In the genomic region with DNA sequence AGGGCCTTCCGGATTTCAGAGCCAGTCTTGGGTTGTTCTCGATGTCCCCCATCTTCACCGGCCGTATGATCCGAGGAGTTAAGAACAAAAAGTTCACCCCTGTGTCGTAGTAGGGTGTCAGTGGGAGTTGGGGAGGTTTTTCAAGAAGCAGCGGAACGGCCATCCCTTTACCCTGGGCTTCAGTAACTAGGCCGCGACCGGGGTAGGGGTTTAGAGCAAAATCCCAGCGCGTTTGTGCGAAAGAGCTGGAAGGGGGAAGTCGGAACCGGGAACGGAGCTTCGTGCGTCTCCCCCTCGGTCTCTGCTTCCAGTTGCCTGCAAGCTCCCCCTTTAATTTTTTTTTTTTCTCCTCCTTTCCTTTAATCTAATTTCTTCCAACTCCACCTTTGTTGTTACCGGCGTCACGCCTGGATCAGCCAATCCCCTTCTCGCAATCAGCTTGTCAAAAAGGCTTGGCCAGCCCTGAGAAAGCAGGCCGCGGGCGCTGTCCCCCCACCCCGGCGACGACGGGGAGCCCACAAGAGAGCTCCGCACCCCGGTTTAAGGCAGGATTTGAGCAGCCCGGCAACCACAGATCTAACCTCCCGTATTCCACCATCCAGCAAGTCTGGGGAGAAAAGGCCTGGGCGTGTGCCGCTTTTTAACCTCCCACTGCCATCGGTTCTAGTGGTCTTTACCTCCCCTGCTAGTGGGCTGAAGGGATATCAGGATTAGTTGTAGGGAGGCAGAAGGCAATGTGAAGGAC, we compare ENCODE assay signal across 8 mouse cellular contexts. TPM values are rescaled to one million over a fixed set of nuclear protein-coding genes. Genes with fewer than 3 reads are reported as not detected.
DNase-seq lines count a peak whose midpoint lies in the region; ATAC-seq and TF ChIP-seq lines count a peak whose summit lies in the region.

No protein-coding gene starts in this region.

- intact Hi-C loops in heart, postnatal 36 days (cut with DNase I), result loop anchor here (1.0 to 5.0 kb wide), 3 partner anchors 15 to 237 kb away; a partner anchor contains a TSS

- no peaks in the 10 kb centered on the region for H3K9me3 ChIP-seq in G1E (replicated peaks)
- H3K9me3 ChIP-seq in forebrain, postnatal 0 days (ENCODE audit: low read length), result no peaks in the 10 kb centered on the region
- no peaks in the 10 kb centered on the region for H3K9me3 ChIP-seq in neural tube, embryonic 14.5 days (ENCODE audit: control insufficient read depth, low read length)

- H3K9ac ChIP-seq in forebrain, postnatal 0 days, result peak overlapping the region; percentile 99
- peak overlapping the region; percentile 99 for H3K9ac ChIP-seq in neural tube, embryonic 14.5 days (replicated peaks; ENCODE audit: low read depth, low read length)

- H3K4me3 ChIP-seq in G1E (ENCODE audit: low read depth, low read length), result peak overlapping the region; percentile 89
- H3K4me3 ChIP-seq in cerebellum, adult 2 months (replicated peaks; ENCODE audit: insufficient read depth, low read depth, low read length), result peak overlapping the region; percentile 67
- H3K4me3 ChIP-seq in forebrain, postnatal 0 days (ENCODE audit: low read depth, low read length), result peak overlapping the region; percentile 95
- H3K4me3 ChIP-seq in layer of hippocampus, adult 2 months, result peak overlapping the region; percentile 98
- H3K4me3 ChIP-seq in neural tube, embryonic 14.5 days (ENCODE audit: low read depth, low read length), result peak overlapping the region; percentile 99
- H3K4me3 ChIP-seq in testis, adult 2 months (ENCODE audit: control insufficient read depth, low read depth, low read length), result peak overlapping the region; percentile 67

- 1% methylated on average over 38 of the region's 38 CpGs for WGBS in cerebellum, adult 2 months
- 2% methylated on average over 38 of the region's 38 CpGs for WGBS in forebrain, postnatal 0 days
- WGBS in neural tube, embryonic 14.5 days, result under 1% methylated on average over 38 of the region's 38 CpGs

- no peak for TF ChIP-seq CTCF in G1E (IDR thresholded peaks at IDR 0.05; ENCODE audit: low read depth, low read length)
- no peak for TF ChIP-seq CTCF in cerebellum, adult 2 months (IDR thresholded peaks at IDR 0.05; ENCODE audit: borderline replicate concordance, insufficient read depth, low read depth, low read length)
- no peak for TF ChIP-seq CTCF in forebrain, postnatal 0 days (IDR thresholded peaks at IDR 0.05; ENCODE audit: low read depth)
- no peak for TF ChIP-seq CTCF in layer of hippocampus, adult 2 months (conservative IDR thresholded peaks at IDR 0.05)
- TF ChIP-seq CTCF in testis, adult 2 months (IDR thresholded peaks at IDR 0.05; ENCODE audit: control insufficient read depth, insufficient read depth, insufficient replicate concordance, low read depth, low read length), result no peak

- peaks cover 28% of the 10 kb centered on the region for H3K4me1 ChIP-seq in G1E (ENCODE audit: insufficient read depth, low read depth, low read length)
- no peaks in the 10 kb centered on the region; the same call in 1 of the 2 replicates for H3K4me1 ChIP-seq in cerebellum, adult 2 months (ENCODE audit: control insufficient read depth, insufficient read depth, low read length)
- H3K4me1 ChIP-seq in forebrain, postnatal 0 days (ENCODE audit: insufficient read depth), result peaks cover 9% of the 10 kb centered on the region; the same call in 1 of the 2 replicates
- peaks cover 15% of the 10 kb centered on the region; the same call in 1 of the 2 replicates for H3K4me1 ChIP-seq in neural tube, embryonic 14.5 days (ENCODE audit: control insufficient read depth, insufficient read depth, low read length)
- H3K4me1 ChIP-seq in testis, adult 2 months (ENCODE audit: control insufficient read depth, insufficient read depth, low read length), result peaks cover 18% of the 10 kb centered on the region

- ATAC-seq in G1E (ENCODE audit: extremely low read depth, insufficient number of reproducible peaks, low FRiP score, poor library complexity, severe bottlenecking), result peak; percentile 29; the same call in 1 of the 2 replicates
- ATAC-seq in forebrain, postnatal 0 days, result peak; percentile 57
- peak; percentile 52 for ATAC-seq in neural tube, embryonic 14.5 days (ENCODE audit: low read depth)

- peak; percentile 90 for TF ChIP-seq POLR2A in cerebellum, adult 2 months (IDR thresholded peaks at IDR 0.05; ENCODE audit: borderline replicate concordance, insufficient read depth, low read length)
- peak; percentile 45 for TF ChIP-seq POLR2A in testis, adult 2 months (IDR thresholded peaks at IDR 0.05; ENCODE audit: control insufficient read depth, low read depth, low read length)

- H3K4me2 ChIP-seq in forebrain, postnatal 0 days (ENCODE audit: low read depth), result peak overlapping the region; percentile 86
- peak overlapping the region; percentile 97 for H3K4me2 ChIP-seq in neural tube, embryonic 14.5 days (ENCODE audit: low read depth, low read length)

- peaks cover 11% of the 10 kb centered on the region for H3K36me3 ChIP-seq in G1E (replicated peaks)
- peaks cover 6% of the 10 kb centered on the region; the same call in 1 of the 2 replicates for H3K36me3 ChIP-seq in forebrain, postnatal 0 days (ENCODE audit: insufficient read depth)
- peaks cover 1% of the 10 kb centered on the region; the same call in 1 of the 2 replicates for H3K36me3 ChIP-seq in neural tube, embryonic 14.5 days (ENCODE audit: control insufficient read depth, insufficient read depth, low read length)
- no peaks in the 10 kb centered on the region for H3K36me3 ChIP-seq in testis, adult 2 months (ENCODE audit: control insufficient read depth, insufficient read depth, low read length)

- peak overlapping the region; percentile 97 for H3K27ac ChIP-seq in cerebellum, adult 2 months (ENCODE audit: insufficient read depth, low read length)
- H3K27ac ChIP-seq in forebrain, postnatal 0 days (ENCODE audit: low read depth, low read length), result peak overlapping the region; percentile 99
- H3K27ac ChIP-seq in layer of hippocampus, adult 2 months, result peak overlapping the region; percentile 99
- H3K27ac ChIP-seq in neural tube, embryonic 14.5 days (ENCODE audit: low read depth, low read length), result peak overlapping the region; percentile 93
- H3K27ac ChIP-seq in testis, adult 2 months (ENCODE audit: control insufficient read depth, insufficient read depth, low read depth, low read length), result peak overlapping the region; percentile 73

- peaks cover 29% of the 10 kb centered on the region for H3K27me3 ChIP-seq in G1E (ENCODE audit: insufficient read depth, low read length)
- H3K27me3 ChIP-seq in cerebellum, adult 2 months (ENCODE audit: control insufficient read depth, insufficient read depth, low read length), result no peaks in the 10 kb centered on the region
- no peaks in the 10 kb centered on the region for H3K27me3 ChIP-seq in forebrain, postnatal 0 days (ENCODE audit: insufficient read depth, low read length)
- H3K27me3 ChIP-seq in neural tube, embryonic 14.5 days (ENCODE audit: control insufficient read depth, insufficient read depth, low read length), result peaks cover 3% of the 10 kb centered on the region; the same call in 1 of the 2 replicates
- peaks cover 2% of the 10 kb centered on the region; the same call in 1 of the 2 replicates for H3K27me3 ChIP-seq in testis, adult 2 months (ENCODE audit: control insufficient read depth, insufficient read depth, low read length)

- DNase-seq in G1E (ENCODE audit: low spot score), result peak; percentile 83
- peak; percentile 92 to 97 for DNase-seq in cerebellum, adult 2 months
- peak; percentile 94 for DNase-seq in forebrain, postnatal 0 days
- DNase-seq in heart, postnatal 36 days, result peak; percentile 83 to 86
- peak; percentile 88 to 94 for DNase-seq in layer of hippocampus, adult 2 months (ENCODE audit: low spot score in 2 of 2)
- DNase-seq in lung, adult 18-20 months, result peak; percentile 90 to 92

RNA-seq across cellular contexts. Expression of a gene that starts 0.6 kb away (rescaled TPM):
- total RNA-seq in G1E (2014; fragmentation: Nextera tagmentation) (69.7 and 74.7 TPM in 2 replicates), G1E (2017) (133 and 151 TPM in 2 replicates)
- polyA plus RNA-seq in G1E (2012), result 179 and 180 TPM in 2 replicates
- polyA plus RNA-seq in cerebellum, adult 2 months (2012; rRNA removed), result 94.6 and 95.8 TPM in 2 replicates
- total RNA-seq in forebrain, postnatal 0 days (2014; rRNA removed), result 94.3 and 109 TPM in 2 replicates
- polyA plus RNA-seq in forebrain, postnatal 0 days (2015; fragmentation: Nextera tagmentation; extraction: Ambion mirVana), result 73.2 and 78.7 TPM in 2 replicates
- total RNA-seq in heart, postnatal 36 days (2021), result 10 to 100 TPM; 57.2 to 60.4 TPM
- total RNA-seq in layer of hippocampus, adult 2 months (2021), result 100 to 1,000 TPM; 122 to 138 TPM
- polyA plus RNA-seq in neural tube, embryonic 14.5 days (2014; fragmentation: Nextera tagmentation; extraction: Ambion mirVana), result 70.3 and 81.9 TPM in 2 replicates
- 8.6 and 8.9 TPM in 2 replicates for polyA plus RNA-seq in testis, adult 2 months (2012; rRNA removed)

RNA-seq across cellular contexts. Expression of a gene that starts 23.7 kb away (rescaled TPM):
- total RNA-seq in G1E (2014; fragmentation: Nextera tagmentation) (24.4 and 29.9 TPM in 2 replicates), G1E (2017) (24.0 and 24.7 TPM in 2 replicates)
- 60.0 and 65.2 TPM in 2 replicates for polyA plus RNA-seq in G1E (2012)
- 93.3 and 101 TPM in 2 replicates for polyA plus RNA-seq in cerebellum, adult 2 months (2012; rRNA removed)
- 162 and 167 TPM in 2 replicates for total RNA-seq in forebrain, postnatal 0 days (2014; rRNA removed)
- 24.3 and 26.2 TPM in 2 replicates for polyA plus RNA-seq in forebrain, postnatal 0 days (2015; fragmentation: Nextera tagmentation; extraction: Ambion mirVana)
- total RNA-seq in heart, postnatal 36 days (2021), result 10 to 100 TPM; 22.9 to 24.2 TPM
- total RNA-seq in layer of hippocampus, adult 2 months (2021), result 100 to 1,000 TPM; 165 to 169 TPM
- 36.5 and 36.7 TPM in 2 replicates for polyA plus RNA-seq in neural tube, embryonic 14.5 days (2014; fragmentation: Nextera tagmentation; extraction: Ambion mirVana)
- polyA plus RNA-seq in testis, adult 2 months (2012; rRNA removed), result 16.8 and 17.8 TPM in 2 replicates

RNA-seq across cellular contexts. Expression of a gene that starts 35.4 kb away (rescaled TPM):
- 17.9 and 24.4 TPM in 2 replicates for total RNA-seq in G1E (2014; fragmentation: Nextera tagmentation)
- total RNA-seq in G1E (2017), result 30.3 and 32.4 TPM in 2 replicates
- polyA plus RNA-seq in G1E (2012), result 27.2 and 27.6 TPM in 2 replicates
- 82.7 and 85.3 TPM in 2 replicates for polyA plus RNA-seq in cerebellum, adult 2 months (2012; rRNA removed)
- 72.5 and 77.4 TPM in 2 replicates for total RNA-seq in forebrain, postnatal 0 days (2014; rRNA removed)
- 63.0 and 67.0 TPM in 2 replicates for polyA plus RNA-seq in forebrain, postnatal 0 days (2015; fragmentation: Nextera tagmentation; extraction: Ambion mirVana)
- total RNA-seq in heart, postnatal 36 days (2021), result 10 to 100 TPM; 25.2 to 26.7 TPM
- 10 to 100 TPM; 61.1 to 67.4 TPM for total RNA-seq in layer of hippocampus, adult 2 months (2021)
- 86.9 and 88.6 TPM in 2 replicates for polyA plus RNA-seq in neural tube, embryonic 14.5 days (2014; fragmentation: Nextera tagmentation; extraction: Ambion mirVana)
- 32.6 and 35.2 TPM in 2 replicates for polyA plus RNA-seq in testis, adult 2 months (2012; rRNA removed)

RNA-seq across cellular contexts. Expression of a gene that starts 45.9 kb away (rescaled TPM):
- total RNA-seq in G1E (2014; fragmentation: Nextera tagmentation) (5.9 and 596 TPM in 2 replicates), G1E (2017) (1.1 and 1.5 TPM in 2 replicates)
- polyA plus RNA-seq in G1E (2012), result 2.3 and 2.9 TPM in 2 replicates
- 0.72 and 0.90 TPM in 2 replicates for polyA plus RNA-seq in cerebellum, adult 2 months (2012; rRNA removed)
- total RNA-seq in forebrain, postnatal 0 days (2014; rRNA removed), result 0.24 and 1.2 TPM in 2 replicates
- polyA plus RNA-seq in forebrain, postnatal 0 days (2015; fragmentation: Nextera tagmentation; extraction: Ambion mirVana), result 0.50 and 0.68 TPM in 2 replicates
- 1 to 10 TPM; 2.1 to 7.8 TPM for total RNA-seq in heart, postnatal 36 days (2021)
- total RNA-seq in layer of hippocampus, adult 2 months (2021), result under 1 TPM; 0.15 to 0.23 TPM
- 1.6 and 2.4 TPM in 2 replicates for polyA plus RNA-seq in neural tube, embryonic 14.5 days (2014; fragmentation: Nextera tagmentation; extraction: Ambion mirVana)
- not detected in 2 replicates for polyA plus RNA-seq in testis, adult 2 months (2012; rRNA removed)

RNA-seq across cellular contexts. Expression of a gene that starts 51.6 kb away (rescaled TPM):
- not detected in 2 replicates for total RNA-seq in G1E (2014; fragmentation: Nextera tagmentation)
- total RNA-seq in G1E (2017), result 0.05 TPM in 1 of 2 replicates, not detected in the other
- not detected in 2 replicates for polyA plus RNA-seq in G1E (2012)
- 3.1 and 4.0 TPM in 2 replicates for polyA plus RNA-seq in cerebellum, adult 2 months (2012; rRNA removed)
- total RNA-seq in forebrain, postnatal 0 days (2014; rRNA removed), result 0.54 and 1.4 TPM in 2 replicates
- 0.11 TPM in 1 of 2 replicates, not detected in the other for polyA plus RNA-seq in forebrain, postnatal 0 days (2015; fragmentation: Nextera tagmentation; extraction: Ambion mirVana)
- total RNA-seq in heart, postnatal 36 days (2021), result 1 to 10 TPM in 1 of 2 experiments, under 1 TPM in 1; 0.73 to 1.1 TPM
- 1 to 10 TPM; 2.0 TPM for total RNA-seq in layer of hippocampus, adult 2 months (2021)
- polyA plus RNA-seq in neural tube, embryonic 14.5 days (2014; fragmentation: Nextera tagmentation; extraction: Ambion mirVana), result 0.12 and 0.23 TPM in 2 replicates
- polyA plus RNA-seq in testis, adult 2 months (2012; rRNA removed), result 0.10 and 0.11 TPM in 2 replicates

Comparison
In these comparisons a context has a peak if more than half of its experiments do, and no peak if none do; other contexts are left out.
1. Peak in every context shown above with its lines: DNase-seq, ATAC-seq, H3K4me3 ChIP-seq and H3K27ac ChIP-seq.